Mouse (Mus musculus): ENCODE data around the gene Tmem80. TPM values are rescaled to one million over a fixed set of nuclear protein-coding genes. Genes with fewer than 3 reads are reported as not detected.
A peak's percentile ranks its signal among the peaks of the same experiment; 100 is the strongest.

Gene Tmem80
- polyA plus RNA-seq, 1 experiment from 2014 or later: 53.1 TPM

- no peak for ATAC-seq
Measured at GRCm38 (mm10) chr7:141341689-141342226, 14.2 kb downstream of the Tmem80 start.

GRCm38 (mm10) chr7:141343230-141343629, 15.7 kb downstream of the Tmem80 start:
- Histone ChIP-seq H3K4me1 (ENCODE audit: control insufficient read depth, insufficient read depth, low read length) (no peaks in the 10 kb centered on the region), H3K4me2 (ENCODE audit: low read length) (no peak overlapping the region), H3K27me3 (ENCODE audit: control insufficient read depth, insufficient read depth, low read depth, low read length) (peaks cover 3% of the 10 kb centered on the region; the same call in 1 of the 2 replicates), H3K9ac (ENCODE audit: low read depth, low read length) (no peak overlapping the region), H3K27ac (ENCODE audit: low read length) (no peak overlapping the region), H3K36me3 (ENCODE audit: control insufficient read depth, insufficient read depth, low read length) (no peaks in the 10 kb centered on the region), H3K4me3 (ENCODE audit: low read depth, low read length) (no peak overlapping the region), H3K9me3 (replicated peaks; ENCODE audit: control insufficient read depth, low read length, poor library complexity, severe bottlenecking) (no peaks in the 10 kb centered on the region)
- ATAC-seq: no peak
- 80% methylated on average over 2 of the region's 2 CpGs for WGBS

More at GRCm38 (mm10) chr7:141341689-141342226, 14.2 kb downstream of the Tmem80 start:
- Histone ChIP-seq H3K27ac (ENCODE audit: low read length) (no peak overlapping the region), H3K36me3 (ENCODE audit: control insufficient read depth, insufficient read depth, low read length) (no peaks in the 10 kb centered on the region), H3K4me2 (ENCODE audit: low read length) (no peak overlapping the region), H3K4me3 (ENCODE audit: low read depth, low read length) (no peak overlapping the region), H3K9me3 (replicated peaks; ENCODE audit: control insufficient read depth, low read length, poor library complexity, severe bottlenecking) (no peaks in the 10 kb centered on the region), H3K9ac (ENCODE audit: low read depth, low read length) (no peak overlapping the region), H3K27me3 (ENCODE audit: control insufficient read depth, insufficient read depth, low read depth, low read length) (peaks cover 8% of the 10 kb centered on the region; the same call in 1 of the 2 replicates), H3K4me1 (ENCODE audit: control insufficient read depth, insufficient read depth, low read length) (no peaks in the 10 kb centered on the region)
- 85% methylated on average over 10 of the region's 10 CpGs for WGBS

DNA sequence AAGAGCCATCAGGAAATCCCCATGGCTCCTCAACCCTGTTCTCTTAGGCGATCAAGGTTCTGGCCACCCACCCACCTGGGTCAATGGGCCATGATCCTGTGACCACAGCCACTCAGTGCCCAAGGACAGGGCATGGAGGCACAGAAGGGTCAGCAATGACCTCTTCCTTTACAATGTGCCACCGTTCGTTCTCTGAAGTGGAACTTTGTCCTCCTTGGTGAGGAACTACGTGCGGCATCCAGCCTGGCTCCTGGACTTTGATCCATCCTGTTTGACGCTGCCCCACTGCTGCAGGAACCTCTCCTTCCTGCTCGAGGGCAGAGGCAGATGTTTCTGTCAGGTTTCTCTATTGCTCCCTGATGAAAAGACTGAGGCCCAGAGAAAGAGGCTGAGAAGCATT, 16.2 kb downstream of the Tmem80 start:
- H3K4me3 ChIP-seq (ENCODE audit: low read depth, low read length): no peak overlapping the region
- H3K4me2 ChIP-seq (ENCODE audit: low read length): no peak overlapping the region
- H3K27me3 ChIP-seq (ENCODE audit: control insufficient read depth, insufficient read depth, low read depth, low read length): peaks cover 3% of the 10 kb centered on the region; the same call in 1 of the 2 replicates
- H3K27ac ChIP-seq (ENCODE audit: low read length): no peak overlapping the region
- no peak overlapping the region for H3K9ac ChIP-seq (ENCODE audit: low read depth, low read length)
- H3K36me3 ChIP-seq (ENCODE audit: control insufficient read depth, insufficient read depth, low read length): no peaks in the 10 kb centered on the region
- H3K4me1 ChIP-seq (ENCODE audit: control insufficient read depth, insufficient read depth, low read length): no peaks in the 10 kb centered on the region
- H3K9me3 ChIP-seq (replicated peaks; ENCODE audit: control insufficient read depth, low read length, poor library complexity, severe bottlenecking): no peaks in the 10 kb centered on the region
- 75% methylated on average over 7 of the region's 7 CpGs for WGBS
- ATAC-seq: no peak

- H3K9me3 ChIP-seq (replicated peaks; ENCODE audit: control insufficient read depth, low read length, poor library complexity, severe bottlenecking): no peaks in the 10 kb centered on the region
- no peaks in the 10 kb centered on the region for H3K4me1 ChIP-seq (ENCODE audit: control insufficient read depth, insufficient read depth, low read length)
- H3K36me3 ChIP-seq (ENCODE audit: control insufficient read depth, insufficient read depth, low read length): no peaks in the 10 kb centered on the region
- no peak for ATAC-seq
- H3K27me3 ChIP-seq (ENCODE audit: control insufficient read depth, insufficient read depth, low read depth, low read length): no peaks in the 10 kb centered on the region
- no peak overlapping the region for H3K4me3 ChIP-seq (ENCODE audit: low read depth, low read length)
- H3K9ac ChIP-seq (ENCODE audit: low read depth, low read length): no peak overlapping the region
- no peak overlapping the region for H3K4me2 ChIP-seq (ENCODE audit: low read length)
- WGBS: 93% methylated on average over 5 of the region's 5 CpGs
- H3K27ac ChIP-seq (ENCODE audit: low read length): no peak overlapping the region
Measured at GRCm38 (mm10) chr7:141344787-141345186, 17.2 kb downstream of the Tmem80 start.

GRCm38 (mm10) chr7:141351061-141351460, 23.5 kb downstream of the Tmem80 start:
- H3K9ac ChIP-seq (ENCODE audit: low read depth, low read length): no peak overlapping the region
- H3K4me1 ChIP-seq (ENCODE audit: control insufficient read depth, insufficient read depth, low read length): peaks cover 9% of the 10 kb centered on the region
- H3K36me3 ChIP-seq (ENCODE audit: control insufficient read depth, insufficient read depth, low read length): no peaks in the 10 kb centered on the region
- H3K27me3 ChIP-seq (ENCODE audit: control insufficient read depth, insufficient read depth, low read depth, low read length): no peaks in the 10 kb centered on the region
- ATAC-seq: no peak
- H3K4me2 ChIP-seq (ENCODE audit: low read length): no peak overlapping the region
- no peak overlapping the region for H3K27ac ChIP-seq (ENCODE audit: low read length)
- H3K9me3 ChIP-seq (replicated peaks; ENCODE audit: control insufficient read depth, low read length, poor library complexity, severe bottlenecking): no peaks in the 10 kb centered on the region
- no peak overlapping the region for H3K4me3 ChIP-seq (ENCODE audit: low read depth, low read length)
- WGBS: 82% methylated on average over 6 of the region's 6 CpGs

- ATAC-seq: peak; percentile 77; the same call in 1 of the 2 replicates
- Histone ChIP-seq H3K27ac (ENCODE audit: low read length) (peak overlapping the region; percentile 50; the same call in 1 of the 2 replicates), H3K27me3 (ENCODE audit: control insufficient read depth, insufficient read depth, low read depth, low read length) (no peaks in the 10 kb centered on the region), H3K4me2 (ENCODE audit: low read length) (no peak overlapping the region), H3K9ac (ENCODE audit: low read depth, low read length) (no peak overlapping the region), H3K4me1 (ENCODE audit: control insufficient read depth, insufficient read depth, low read length) (peaks cover 9% of the 10 kb centered on the region), H3K36me3 (ENCODE audit: control insufficient read depth, insufficient read depth, low read length) (no peaks in the 10 kb centered on the region), H3K9me3 (replicated peaks; ENCODE audit: control insufficient read depth, low read length, poor library complexity, severe bottlenecking) (no peaks in the 10 kb centered on the region), H3K4me3 (ENCODE audit: low read depth, low read length) (no peak overlapping the region)
- 63% methylated on average over 8 of the region's 8 CpGs for WGBS
Measured at GRCm38 (mm10) chr7:141355051-141355450, 27.5 kb downstream of the Tmem80 start.

GRCm38 (mm10) chr7:141355626-141356326, 28.2 kb downstream of the Tmem80 start:
- Histone ChIP-seq H3K4me3 (ENCODE audit: low read depth, low read length) (no peak overlapping the region), H3K9ac (ENCODE audit: low read depth, low read length) (no peak overlapping the region), H3K27ac (ENCODE audit: low read length) (peak overlapping the region; percentile 50), H3K36me3 (ENCODE audit: control insufficient read depth, insufficient read depth, low read length) (no peaks in the 10 kb centered on the region), H3K9me3 (replicated peaks; ENCODE audit: control insufficient read depth, low read length, poor library complexity, severe bottlenecking) (no peaks in the 10 kb centered on the region), H3K4me1 (ENCODE audit: control insufficient read depth, insufficient read depth, low read length) (peaks cover 9% of the 10 kb centered on the region), H3K4me2 (ENCODE audit: low read length) (no peak overlapping the region), H3K27me3 (ENCODE audit: control insufficient read depth, insufficient read depth, low read depth, low read length) (no peaks in the 10 kb centered on the region)
- ATAC-seq: peak; percentile 39; the same call in 1 of the 2 replicates
- WGBS: 57% methylated on average over 12 of the region's 12 CpGs

DNA sequence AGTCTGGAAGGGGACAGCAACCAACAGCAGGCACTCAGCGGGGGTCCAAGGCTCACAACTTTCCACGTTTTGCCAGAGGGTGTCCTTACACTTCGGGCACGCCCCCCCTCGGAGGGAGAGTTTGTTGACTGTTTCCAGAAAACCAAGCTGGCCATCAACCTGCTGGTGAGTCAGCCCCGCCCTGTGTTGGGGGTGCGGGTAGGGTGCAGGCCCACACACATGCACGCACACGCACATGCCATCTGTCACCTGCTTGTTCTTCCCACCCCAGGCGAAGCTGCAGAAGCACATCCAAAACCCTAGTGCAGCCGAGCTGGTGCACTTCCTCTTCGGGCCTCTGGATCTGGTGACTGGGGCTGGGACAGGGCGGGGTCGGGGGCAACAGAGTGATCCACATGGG, 29.4 kb downstream of the Tmem80 start:
- H3K36me3 ChIP-seq (ENCODE audit: control insufficient read depth, insufficient read depth, low read length): no peaks in the 10 kb centered on the region
- 80% methylated on average over 14 of the region's 14 CpGs for WGBS
- no peak for ATAC-seq
- H3K27me3 ChIP-seq (ENCODE audit: control insufficient read depth, insufficient read depth, low read depth, low read length): peaks cover 6% of the 10 kb centered on the region; the same call in 1 of the 2 replicates
- no peaks in the 10 kb centered on the region for H3K9me3 ChIP-seq (replicated peaks; ENCODE audit: control insufficient read depth, low read length, poor library complexity, severe bottlenecking)
- no peak overlapping the region for H3K9ac ChIP-seq (ENCODE audit: low read depth, low read length)
- no peak overlapping the region for H3K27ac ChIP-seq (ENCODE audit: low read length)
- no peak overlapping the region for H3K4me2 ChIP-seq (ENCODE audit: low read length)
- peaks cover 9% of the 10 kb centered on the region for H3K4me1 ChIP-seq (ENCODE audit: control insufficient read depth, insufficient read depth, low read length)
- no peak overlapping the region for H3K4me3 ChIP-seq (ENCODE audit: low read depth, low read length)

DNA sequence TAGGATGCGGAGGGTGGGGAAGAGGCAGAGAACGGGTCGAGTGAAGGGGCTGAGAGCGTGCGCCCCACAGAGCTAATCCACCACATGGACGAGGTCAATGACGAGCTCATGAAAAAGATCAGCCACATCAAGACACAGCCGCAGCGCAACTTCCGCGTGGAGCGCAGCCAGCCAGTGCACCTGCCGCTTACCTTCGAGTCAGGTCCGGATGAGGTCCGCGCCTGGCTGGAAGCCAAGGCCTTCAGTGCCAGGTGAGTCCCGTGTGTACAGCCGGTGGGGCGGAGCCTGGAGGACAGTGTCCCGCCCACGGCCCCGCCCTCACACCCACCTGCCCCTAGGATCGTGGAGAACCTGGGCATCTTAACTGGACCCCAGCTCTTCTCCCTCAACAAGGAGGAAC, 34.0 kb downstream of the Tmem80 start:
- H3K27ac ChIP-seq (ENCODE audit: low read length): no peak overlapping the region
- no peaks in the 10 kb centered on the region for H3K9me3 ChIP-seq (replicated peaks; ENCODE audit: control insufficient read depth, low read length, poor library complexity, severe bottlenecking)
- no peak for ATAC-seq
- no peaks in the 10 kb centered on the region for H3K4me1 ChIP-seq (ENCODE audit: control insufficient read depth, insufficient read depth, low read length)
- no peak overlapping the region for H3K4me3 ChIP-seq (ENCODE audit: low read depth, low read length)
- no peaks in the 10 kb centered on the region for H3K36me3 ChIP-seq (ENCODE audit: control insufficient read depth, insufficient read depth, low read length)
- peak overlapping the region; percentile 38 for H3K4me2 ChIP-seq (ENCODE audit: low read length)
- 16% methylated on average over 24 of the region's 24 CpGs for WGBS
- peaks cover 6% of the 10 kb centered on the region; the same call in 1 of the 2 replicates for H3K27me3 ChIP-seq (ENCODE audit: control insufficient read depth, insufficient read depth, low read depth, low read length)
- H3K9ac ChIP-seq (ENCODE audit: low read depth, low read length): no peak overlapping the region

All from midbrain, embryonic 16.5 days (tissue).